ENCODE assay signal across 1 mouse cellular context in genomic region chr11:98546529-98547307, GRCm38 (mm10).
TF ChIP-seq lines count a peak whose summit lies in the region.

No protein-coding gene starts in this region.

TF ChIP-seq in CH12.LX, 34 proteins besides CTCF, POLR2A, EP300 and RAD21 (continued from another document):
- TF ChIP-seq ZNF384 (IDR thresholded peaks at IDR 0.05; ENCODE audit: low read depth, low read length) (no peak; the same call in 1 of the 2 replicates), SMC3 (IDR thresholded peaks at IDR 0.05; ENCODE audit: low read depth, low read length) (peak; percentile 1; the same call in 1 of the 2 replicates), TCF12 (IDR thresholded peaks at IDR 0.05; ENCODE audit: low read depth, low read length) (no peak), SIN3A (IDR thresholded peaks at IDR 0.05; ENCODE audit: low read length) (peak; percentile 16; the same call in 1 of the 2 replicates), ZMIZ1 (IDR thresholded peaks at IDR 0.05; ENCODE audit: low read depth, low read length) (peak; percentile 70; the same call in 1 of the 2 replicates), POLR2AphosphoS2 (IDR thresholded peaks at IDR 0.05; ENCODE audit: low read depth, low read length) (peak; percentile 81)
